Mouse (Mus musculus) brain, embryonic 14.5 days (tissue): ENCODE measurements around the gene Atxn1. TPM values are rescaled to one million over a fixed set of nuclear protein-coding genes. Genes with fewer than 3 reads are reported as not detected.

Experiments
- DNase-seq: peaks from one replicate; pipeline ENCODE4 v3.0.0-alpha.2; 2011; ENCODE audit warnings: low read depth
- CTCF ChIP-seq: fragments of 200-500 bp; IDR thresholded peaks from 2 replicates; pipeline ENCODE4 v1.5.1; 2012; ENCODE audit warnings: inconsistent platforms, mild to moderate bottlenecking, moderate library complexity, borderline replicate concordance; ENCODE audit not compliant: insufficient read depth, insufficient read length; ENCODE audit errors: extremely low read depth
- POLR2A ChIP-seq: fragments of 200-500 bp; IDR thresholded peaks from 2 replicates; pipeline ENCODE4 v1.6.1; 2012; ENCODE audit warnings: mild to moderate bottlenecking, inconsistent platforms, borderline replicate concordance; ENCODE audit not compliant: poor library complexity, insufficient read depth, insufficient read length, severe bottlenecking; ENCODE audit errors: extremely low read depth
- polyA plus RNA-seq: library from polyadenylated mRNA; depleted of rRNA; stranded (reverse); fragments of >200 nt; gene quantifications from 2 replicates; pipeline ENCODE4 v1.2.3, GENCODE M21; 2012

Atxn1 gene
- polyA plus RNA-seq, 1 experiment: 11.0 TPM

DNA sequence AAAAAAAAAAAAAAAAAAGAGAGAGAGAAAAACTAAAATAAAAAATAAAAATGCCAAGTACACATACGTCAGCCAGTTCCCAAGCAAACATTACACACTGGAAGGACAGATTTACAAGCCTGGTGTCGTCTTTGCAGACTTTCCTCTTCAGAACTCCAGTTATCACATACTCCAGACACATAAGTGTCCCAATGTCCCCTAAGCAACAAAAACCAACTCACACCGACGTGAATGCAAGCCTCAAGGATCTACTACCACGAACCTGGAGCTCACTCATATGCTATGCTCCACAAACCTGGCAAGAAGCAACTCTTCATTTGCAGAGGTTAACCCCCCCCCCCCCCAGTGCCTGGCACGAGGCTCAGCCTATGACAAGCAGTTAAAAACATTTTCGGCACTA, 136.8 kb downstream of the Atxn1 start:
- no peak for DNase-seq
- TF ChIP-seq CTCF: no peak
- no peak for TF ChIP-seq POLR2A

GRCm38 (mm10) chr13:45827619-45828018, 137.2 kb downstream of the Atxn1 start:
- TF ChIP-seq CTCF: no peak
- no peak for TF ChIP-seq POLR2A
- DNase-seq: peak; percentile 70

DNA sequence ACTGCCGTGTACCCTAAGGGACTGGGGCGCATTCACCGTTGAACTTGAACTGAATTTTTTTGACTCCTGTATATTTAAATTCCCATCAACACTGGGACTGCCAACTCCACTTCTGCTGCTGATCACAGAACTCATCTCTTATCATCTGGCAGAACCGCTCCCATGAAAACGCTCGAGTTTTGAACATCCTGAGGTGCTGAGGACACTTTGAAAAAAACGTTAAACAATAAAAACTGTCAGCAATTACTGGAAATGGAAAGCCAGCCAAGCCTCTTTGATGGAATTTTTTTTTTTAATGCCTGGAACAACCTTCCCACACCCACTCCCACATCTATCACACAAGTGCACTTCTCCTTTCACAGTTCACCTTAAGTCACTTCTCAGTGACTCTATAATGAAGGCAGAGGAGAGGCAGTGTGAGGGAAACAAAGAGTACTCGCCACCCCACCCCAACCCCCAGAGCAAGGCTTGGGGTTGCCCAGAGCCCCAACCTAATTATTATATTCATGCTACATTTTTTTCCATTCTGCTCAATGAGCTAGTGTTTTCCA, 137.7 kb downstream of the Atxn1 start:
- TF ChIP-seq POLR2A (no peak), CTCF (no peak)
- no peak for DNase-seq

GRCm38 (mm10) chr13:45822491-45822829, 142.3 kb downstream of the Atxn1 start:
- DNase-seq: no peak
- TF ChIP-seq CTCF (no peak), POLR2A (no peak)

- DNase-seq: peak; percentile 25
- TF ChIP-seq CTCF (no peak), POLR2A (no peak)
Measured at GRCm38 (mm10) chr13:45821764-45822490, 142.9 kb downstream of the Atxn1 start.

- peak; percentile 31 for DNase-seq
- TF ChIP-seq CTCF (no peak), POLR2A (no peak)
Measured at GRCm38 (mm10) chr13:45820473-45821230, 144.2 kb downstream of the Atxn1 start.

- no peak for TF ChIP-seq CTCF
- no peak for TF ChIP-seq POLR2A
- DNase-seq: no peak
Measured at GRCm38 (mm10) chr13:45816670-45817069, 148.1 kb downstream of the Atxn1 start.

DNA sequence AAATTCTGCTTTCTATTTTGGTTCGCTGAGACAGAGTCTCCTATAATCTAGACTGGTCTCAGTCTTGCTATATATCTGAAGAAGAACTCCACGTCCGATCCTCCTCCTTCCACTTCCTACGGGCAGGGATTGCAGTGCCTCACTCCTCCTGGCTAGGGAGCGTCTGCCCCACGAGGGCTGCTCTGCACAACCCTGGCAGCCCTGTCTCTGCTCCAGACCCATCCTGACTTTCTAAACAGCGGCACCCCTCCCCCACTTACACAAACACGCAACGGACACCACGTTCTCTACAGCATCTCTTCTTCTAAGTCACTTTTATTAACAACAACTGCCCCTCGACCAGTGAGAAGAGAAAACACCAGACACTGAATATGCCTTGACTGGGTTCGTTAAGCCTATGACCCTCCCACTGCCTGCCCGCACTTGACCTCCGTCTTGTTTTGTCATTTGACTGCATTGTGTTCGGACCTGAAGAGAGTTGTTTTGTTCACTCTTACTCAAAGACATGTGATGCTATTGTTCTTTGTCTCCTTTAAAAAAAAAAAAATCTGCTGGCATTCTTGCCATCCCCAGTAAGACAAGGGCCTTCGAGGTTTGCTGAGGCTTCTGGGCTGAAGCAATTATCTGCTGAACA, 154.9 kb downstream of the Atxn1 start:
- DNase-seq: peak; percentile 34
- TF ChIP-seq POLR2A: no peak
- TF ChIP-seq CTCF: no peak

DNA sequence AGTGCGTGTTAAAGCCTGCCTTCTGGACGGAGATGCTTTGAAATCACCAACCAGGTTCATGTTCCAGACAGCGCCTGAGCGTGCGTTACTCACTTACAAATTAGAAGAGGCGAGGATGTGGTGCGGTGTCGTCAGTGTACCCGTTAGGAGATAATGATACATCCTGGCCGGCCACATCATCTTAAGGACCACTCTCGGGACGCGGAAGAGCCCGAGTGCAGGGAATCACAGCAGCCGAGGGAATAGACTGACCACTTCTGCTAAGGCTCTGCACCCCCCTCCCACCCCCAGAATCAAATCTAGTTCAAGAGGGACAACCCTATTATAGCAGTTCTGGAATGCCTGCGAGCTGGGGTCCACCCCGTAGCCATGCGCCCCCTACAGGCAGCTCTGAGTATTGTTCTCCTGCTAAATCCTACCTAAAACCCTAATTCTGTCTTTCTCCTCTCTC, 157.2 kb downstream of the Atxn1 start:
- DNase-seq: peak; percentile 82
- TF ChIP-seq CTCF (peak; percentile 81), POLR2A (no peak)

- peak; percentile 16; the same call in 1 of the 2 replicates for TF ChIP-seq CTCF
- TF ChIP-seq POLR2A: no peak
- DNase-seq: peak; percentile 40
Measured at GRCm38 (mm10) chr13:45806600-45807525, 157.9 kb downstream of the Atxn1 start.
